Mouse (Mus musculus) skeletal muscle tissue, adult 2 months (tissue): ENCODE results near the gene Kcnj14.

ENCODE experiments used
- DNase-seq: peaks from one replicate; pipeline ENCODE4 v3.0.0-alpha.2; 2012; ENCODE audit warnings: low read depth, low spot score

Kcnj14 gene

DNA sequence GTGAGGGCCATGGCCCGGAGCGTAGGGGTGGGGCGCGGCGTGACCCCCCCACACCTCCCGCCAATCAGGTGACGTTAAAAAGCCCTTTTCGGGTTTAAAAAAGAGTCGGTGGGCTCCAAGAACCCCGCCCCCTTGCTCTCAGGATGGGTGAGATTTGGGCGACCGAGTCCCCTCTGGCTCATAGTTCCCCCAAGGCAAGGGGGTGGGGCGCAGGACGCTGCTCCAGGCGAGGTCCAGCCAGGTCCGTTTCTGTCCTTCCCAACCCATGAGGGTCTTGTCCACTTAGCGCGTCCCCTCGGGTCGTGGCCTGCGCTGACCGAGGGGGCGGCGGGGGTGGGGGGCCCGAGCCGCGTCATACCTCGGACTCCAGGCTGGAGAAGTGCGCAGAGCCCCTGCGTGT, 7.8 kb upstream of the Kcnj14 start:
- no peak for DNase-seq

DNA sequence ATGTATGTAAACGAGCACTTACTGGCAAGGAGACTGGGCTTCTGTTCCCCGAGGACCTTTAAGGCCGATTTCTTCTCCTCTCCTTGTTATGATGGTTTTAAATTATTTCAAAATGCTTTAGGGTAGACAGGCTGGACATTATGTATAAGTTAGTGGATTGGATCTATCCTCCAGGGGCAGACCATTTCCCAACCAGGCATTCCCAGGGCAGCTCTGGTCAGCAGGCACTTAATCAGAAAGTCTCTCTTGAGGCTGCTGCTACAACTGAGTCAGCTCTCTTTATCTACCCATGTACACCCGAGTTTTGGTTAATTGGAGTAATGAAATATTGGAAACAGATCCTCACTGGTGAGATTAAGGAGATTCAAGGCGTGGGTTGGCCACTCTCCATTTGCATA, 6.5 kb upstream of the Kcnj14 start:
- no peak for DNase-seq

DNA sequence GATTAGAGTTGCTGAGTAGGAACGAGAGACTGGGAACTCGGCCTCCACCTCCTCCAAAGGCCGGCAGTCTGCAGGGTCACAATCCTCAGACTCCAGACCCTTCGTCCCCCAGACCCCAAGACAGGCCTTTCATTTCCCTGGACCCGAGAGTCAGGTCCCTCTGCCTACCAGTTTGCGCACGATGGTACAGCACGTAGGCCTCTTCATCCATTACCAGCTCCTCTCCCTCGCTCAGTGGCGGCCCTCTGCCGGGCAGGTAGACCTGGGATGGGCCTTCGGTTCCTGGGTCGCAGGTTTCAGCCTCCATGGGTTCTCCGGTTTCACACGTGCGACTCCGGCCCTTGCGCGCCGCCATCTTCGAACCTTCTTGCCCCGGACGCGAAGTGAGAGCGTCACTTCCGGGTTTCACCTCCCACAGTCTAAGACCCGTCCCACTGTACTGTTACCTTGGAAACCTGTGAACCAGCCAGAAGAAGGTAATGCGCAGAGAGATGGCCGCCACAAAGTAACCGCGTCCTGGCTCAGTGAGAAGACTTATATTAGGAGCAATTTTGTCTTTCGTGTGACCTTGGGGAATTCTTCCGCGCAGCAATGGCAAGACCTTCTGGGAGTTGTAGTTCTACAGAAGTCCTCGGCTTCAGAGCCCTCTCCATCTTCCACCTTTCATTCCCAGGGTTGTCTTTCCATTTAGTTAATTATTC, 6.0 kb upstream of the Kcnj14 start, which contains the start of gene Grwd1:
Gene Grwd1, minus strand, starts transcription at position 518 of the 701 bp plus-strand sequence.
- DNase-seq = peak; percentile 77

DNA sequence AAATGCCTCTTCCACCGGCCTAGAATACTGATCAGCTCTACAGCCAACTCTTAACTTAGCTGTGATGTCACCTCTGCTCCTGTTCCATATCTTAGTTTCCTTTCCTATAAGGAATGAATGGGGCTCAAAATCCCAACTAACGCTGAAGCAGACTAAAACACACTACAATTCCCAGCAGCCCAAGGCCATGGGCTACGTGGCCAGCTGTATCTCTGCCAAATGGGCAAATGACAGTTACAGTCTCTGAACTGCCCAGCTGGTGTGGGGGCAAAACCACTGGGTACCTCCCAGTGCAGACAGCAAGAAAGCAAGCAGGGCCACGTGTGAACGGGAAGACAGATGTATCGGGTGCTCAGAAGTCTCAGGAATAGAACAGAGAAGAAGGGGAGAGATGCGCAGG, 2.0 kb upstream of the Kcnj14 start:
- DNase-seq = no peak

DNA sequence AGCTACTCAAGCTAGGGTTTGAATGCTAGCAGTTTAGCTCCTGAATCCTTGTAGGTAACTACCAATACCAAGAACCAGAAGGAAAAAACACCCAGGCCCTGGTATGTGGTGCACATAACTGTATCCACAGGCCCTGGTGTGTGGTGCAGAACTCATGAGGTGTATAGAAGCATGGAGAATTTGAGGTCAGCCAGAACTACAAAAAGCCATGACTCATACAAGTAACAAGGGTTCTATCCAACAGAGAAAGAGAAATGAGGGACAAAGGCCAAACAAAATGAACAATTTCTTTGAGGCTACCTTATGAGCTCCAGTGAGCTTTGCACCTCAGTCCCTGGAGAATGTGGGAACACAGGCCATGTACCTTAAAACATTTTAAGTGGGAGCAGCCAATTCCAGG, 3.7 kb downstream of the Kcnj14 start:
- no peak for DNase-seq

DNA sequence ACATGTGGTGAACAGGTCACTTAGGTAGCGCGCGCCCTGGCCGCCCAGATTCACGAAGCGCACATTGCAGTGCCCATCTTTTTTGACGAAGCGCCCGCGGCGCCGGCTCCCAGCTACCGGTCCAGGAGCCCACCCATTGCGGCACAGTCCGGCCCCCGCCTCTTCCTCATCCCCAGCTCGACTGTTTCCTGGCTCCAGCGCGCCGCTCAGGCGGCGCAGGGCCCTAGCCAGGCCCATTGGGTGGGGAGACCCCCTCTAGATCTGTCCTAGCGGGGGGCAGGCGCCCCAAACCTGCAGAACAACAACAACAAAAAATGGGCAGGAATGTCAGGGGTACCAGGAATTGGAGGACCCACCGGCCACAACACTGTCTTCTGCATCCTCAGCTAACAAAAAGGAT, 4.7 kb downstream of the Kcnj14 start:
- DNase-seq = no peak

DNA sequence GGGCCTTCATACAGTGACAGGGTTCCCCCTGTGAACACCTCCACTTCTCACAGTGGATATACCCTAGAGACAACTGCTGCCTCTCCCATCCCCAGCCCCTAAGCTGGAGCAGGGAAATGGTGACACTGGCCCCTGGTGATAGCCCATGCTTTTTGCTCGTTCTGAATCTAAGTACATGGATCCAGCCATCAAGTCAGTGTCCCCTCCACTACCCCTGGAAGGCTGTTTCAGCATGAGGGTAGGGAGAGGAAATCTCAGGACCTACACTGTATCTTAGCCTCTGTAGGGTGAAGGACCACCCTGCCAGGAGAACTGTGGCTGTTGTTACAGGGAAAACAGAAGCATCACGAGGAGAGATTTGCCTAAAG, 8.6 kb downstream of the Kcnj14 start:
- no peak for DNase-seq

DNA sequence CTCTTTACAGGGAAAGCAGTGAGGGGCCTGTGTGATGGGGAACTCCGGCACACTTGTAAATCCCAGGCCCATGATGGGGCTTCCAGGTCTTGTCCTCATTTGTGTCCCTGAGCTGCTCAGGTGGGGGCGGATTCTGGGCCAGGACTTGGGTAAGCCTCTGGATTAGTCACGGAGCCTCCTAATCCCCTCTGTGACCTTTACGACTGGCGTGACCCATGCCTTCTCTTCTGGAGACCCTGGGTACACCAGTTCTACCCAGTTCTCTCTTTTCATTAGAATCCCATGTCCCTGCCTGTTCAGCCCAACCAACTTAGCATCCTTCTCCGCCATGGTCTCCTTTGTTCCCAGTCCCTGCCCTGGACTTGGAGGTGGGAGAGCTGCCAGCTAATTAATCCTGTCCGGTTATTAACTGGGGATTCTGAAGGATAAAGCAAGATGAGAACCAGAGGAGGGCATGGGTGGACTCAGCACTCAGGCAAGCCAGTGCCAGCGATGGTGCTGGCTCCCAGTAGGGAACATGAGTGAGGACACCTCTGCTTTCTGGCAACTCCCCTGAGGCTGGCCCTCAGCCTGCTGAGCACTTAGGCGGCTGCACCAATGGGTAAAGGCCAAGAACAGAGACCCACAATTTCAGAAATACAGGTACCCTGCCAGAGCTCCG, 9.1 kb downstream of the Kcnj14 start:
- no peak for DNase-seq

DNA sequence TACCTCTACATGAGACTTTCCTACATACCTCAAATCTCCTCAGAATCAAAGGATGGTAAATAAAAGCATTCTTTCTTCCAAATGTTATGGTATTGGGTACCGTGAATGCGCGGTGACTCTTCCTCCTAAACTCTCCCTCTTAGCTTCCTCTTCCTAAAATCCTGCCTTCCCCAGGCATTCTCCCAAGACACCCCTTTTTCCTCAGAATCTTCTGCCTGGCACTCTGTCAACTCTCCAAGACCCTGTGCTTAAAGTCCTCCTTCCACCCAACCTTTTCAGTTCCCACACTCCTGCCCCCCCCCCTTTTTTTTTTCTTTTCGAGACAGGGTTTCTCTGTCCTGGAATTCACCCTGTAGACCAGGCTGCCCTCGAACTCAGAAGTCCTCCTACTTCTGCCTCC, 9.7 kb downstream of the Kcnj14 start:
- DNase-seq = no peak

DNA sequence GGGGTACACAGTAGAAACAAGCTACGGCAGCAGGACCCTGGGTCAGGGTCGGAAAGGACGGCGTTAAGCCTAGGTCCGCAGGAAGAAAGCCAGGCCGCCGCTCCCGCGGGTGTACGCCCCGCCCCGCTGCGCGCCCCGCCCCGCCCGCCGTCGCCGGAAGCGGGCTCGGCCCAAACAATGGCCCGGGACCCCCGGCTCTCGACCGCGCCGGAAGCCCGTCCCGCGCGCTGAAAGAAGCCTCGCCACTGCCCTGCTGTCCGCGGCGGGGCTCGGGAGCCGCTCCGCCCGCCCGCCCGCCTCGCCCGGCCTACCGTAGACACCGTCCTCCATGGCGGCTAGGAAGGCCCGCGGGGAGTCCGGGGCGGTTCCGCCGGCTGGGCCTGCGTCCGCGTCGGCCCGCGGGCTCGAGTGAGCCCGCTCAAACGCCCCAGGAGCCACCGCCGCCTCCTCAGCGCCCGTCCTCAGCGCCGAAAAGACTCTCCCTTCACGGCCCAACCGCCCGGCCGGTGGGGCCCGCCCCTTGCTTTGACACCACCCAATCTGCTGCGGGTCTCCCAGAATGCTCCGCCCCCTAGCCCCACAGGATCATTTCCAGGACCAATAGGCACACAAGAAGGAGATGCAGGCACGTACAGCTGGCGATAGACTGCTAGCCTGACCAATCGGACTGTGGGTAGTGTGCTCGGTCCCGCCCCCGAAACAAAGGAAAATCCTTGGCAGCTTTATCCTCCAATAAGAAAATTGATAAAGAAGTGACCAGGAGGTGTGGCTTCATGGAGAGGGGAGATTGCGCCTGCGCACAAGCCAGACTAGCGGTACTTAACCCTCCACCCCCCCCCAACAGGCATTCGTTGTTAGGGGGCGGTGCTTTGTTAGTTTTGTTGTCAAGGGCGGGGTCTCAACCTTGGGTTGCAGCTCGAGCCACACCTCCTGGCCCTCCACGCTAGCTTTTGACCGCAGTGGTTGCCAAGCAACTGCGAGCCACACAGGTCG, 10.5 kb downstream of the Kcnj14 start, which contains the start of gene Cyth2:
Gene Cyth2, minus strand, starts transcription at position 795 of the 993 bp plus-strand sequence.
- DNase-seq = peak; percentile 100

DNA sequence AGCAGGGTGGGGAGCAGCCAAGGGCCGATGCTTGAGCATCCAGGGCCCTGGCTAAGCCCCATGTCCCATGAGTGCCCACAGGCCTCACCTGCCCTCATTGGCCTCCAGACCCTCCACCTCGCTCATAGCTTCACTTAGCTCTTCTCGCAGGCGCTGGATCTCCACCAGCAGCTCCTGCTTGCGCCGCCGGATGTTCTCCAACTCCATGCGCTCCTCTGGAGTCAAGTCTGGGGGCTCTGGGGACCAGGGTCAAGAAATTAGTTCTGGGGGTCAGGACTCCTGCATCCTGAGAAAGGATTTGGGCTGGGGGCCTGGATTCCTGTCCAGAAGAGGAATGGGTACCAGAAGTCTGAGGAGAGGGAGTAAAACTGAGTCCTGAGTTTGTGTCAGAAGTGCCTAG, 11.7 kb downstream of the Kcnj14 start:
- DNase-seq = no peak

DNA sequence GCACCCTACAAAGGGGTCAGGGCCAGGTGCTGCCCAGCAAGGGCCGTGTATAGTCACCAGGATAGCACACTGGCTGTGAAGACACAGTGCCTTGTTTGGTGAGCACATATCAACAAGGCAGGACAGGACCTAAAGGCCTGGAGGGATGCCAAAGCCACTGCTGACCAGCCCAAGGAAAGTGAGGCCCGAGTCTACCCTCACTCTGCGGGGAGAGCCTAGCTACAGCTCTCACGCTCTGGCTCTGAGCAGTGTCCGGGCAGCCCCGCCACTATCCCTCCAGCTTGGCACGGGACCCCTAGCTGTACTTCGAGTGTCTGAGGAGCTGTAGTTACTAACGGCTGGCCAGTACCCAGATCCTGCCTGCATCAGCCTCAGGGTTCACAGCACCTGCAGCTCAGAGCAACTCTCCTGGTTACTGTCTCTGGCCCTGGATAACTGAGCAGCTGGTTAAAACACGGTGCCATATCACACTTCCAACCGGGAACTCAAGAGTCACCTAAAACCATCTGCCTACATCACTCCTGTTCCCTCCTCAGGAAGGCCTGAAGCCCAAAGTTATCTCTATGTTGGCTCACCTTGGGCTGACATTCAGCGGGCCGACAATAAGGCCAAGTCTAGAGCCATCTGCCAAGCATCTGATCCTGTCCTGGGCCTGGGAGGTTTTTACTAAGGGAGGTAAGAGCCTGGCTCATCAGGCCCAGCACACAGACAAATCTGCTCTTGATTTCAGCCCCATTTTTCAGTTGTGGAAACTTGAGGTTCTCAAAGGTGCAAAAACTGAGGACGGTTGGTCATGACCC, 15.1 kb downstream of the Kcnj14 start:
- DNase-seq = no peak

DNA sequence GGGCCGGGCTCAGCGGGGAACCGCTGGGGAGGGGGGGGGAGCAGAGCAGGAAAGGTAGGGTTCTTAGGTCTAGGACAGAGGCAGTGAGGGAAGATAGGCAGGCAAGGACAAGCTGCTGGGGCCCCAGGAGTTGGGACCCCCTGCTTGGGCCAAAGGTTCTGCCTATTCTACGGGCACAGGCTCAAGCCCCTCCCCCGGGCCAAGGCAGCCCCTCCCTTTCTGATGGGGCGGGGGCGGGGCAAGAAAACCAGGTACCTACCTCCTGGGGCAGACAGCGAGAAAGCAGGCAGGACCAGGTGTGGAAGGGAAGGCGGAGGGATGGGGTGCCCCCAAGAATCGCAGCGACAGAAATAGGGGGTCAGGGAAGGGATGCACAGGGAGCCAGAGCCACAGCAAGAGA, 16.1 kb downstream of the Kcnj14 start:
- DNase-seq = no peak

DNA sequence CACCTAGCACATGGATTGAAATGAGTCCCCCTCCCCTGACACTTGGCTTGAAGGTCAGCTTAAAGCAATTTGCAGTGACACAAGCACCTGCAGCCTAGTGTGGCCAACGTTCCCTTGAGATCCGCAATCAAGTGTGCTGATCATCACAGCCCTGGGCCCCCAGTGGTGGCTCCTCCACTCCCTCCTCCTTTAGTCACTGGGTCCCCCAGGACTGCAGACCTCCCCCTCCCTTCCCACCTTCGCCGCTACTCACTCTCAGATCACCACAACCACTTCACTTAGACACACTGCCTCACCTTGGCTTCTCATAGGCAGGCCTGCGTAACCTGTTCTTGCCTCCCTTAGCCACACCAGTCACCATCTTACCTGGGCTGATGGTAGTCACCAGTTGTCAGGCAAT, 18.6 kb downstream of the Kcnj14 start:
- no peak for DNase-seq

DNA sequence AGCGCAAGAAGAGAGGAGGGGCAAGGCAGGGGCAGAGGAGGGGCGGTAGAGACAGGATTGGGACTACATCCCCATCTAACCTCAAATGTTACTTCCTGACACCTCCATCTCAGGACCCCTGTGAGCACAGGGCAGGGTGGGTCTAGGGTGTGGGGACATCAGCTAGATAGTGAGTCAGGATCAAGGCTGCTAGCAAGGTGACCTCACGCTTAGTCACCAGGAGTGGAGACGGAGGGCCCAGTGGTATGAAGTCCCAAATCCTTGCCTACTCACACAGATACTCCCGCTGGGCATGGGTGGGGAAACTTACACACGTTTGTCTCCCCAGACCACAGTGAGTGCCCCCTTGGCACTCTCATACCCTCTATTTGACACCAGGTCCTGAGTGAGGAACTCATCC, 22.0 kb downstream of the Kcnj14 start:
- DNase-seq = no peak

DNA sequence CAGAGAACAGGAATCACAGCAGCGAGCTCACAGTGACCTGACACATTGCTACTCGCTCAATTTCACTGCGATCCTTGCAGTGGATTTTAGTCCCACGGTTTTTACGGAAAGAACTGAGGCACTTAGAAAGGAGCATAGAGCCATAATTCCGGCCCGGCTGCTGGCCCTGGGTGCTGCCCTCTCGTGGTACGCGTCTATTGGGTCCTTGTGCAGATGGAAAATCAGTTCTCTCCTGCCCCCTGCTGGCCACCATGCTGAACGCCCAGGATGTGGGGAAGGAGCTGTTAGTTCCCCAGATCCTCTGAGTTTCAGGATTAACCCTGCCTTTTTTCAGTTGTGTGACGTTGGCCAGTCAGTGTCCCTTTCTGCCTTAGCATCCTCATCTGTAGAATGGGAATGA, 23.2 kb downstream of the Kcnj14 start:
- DNase-seq = peak; percentile 86

DNA sequence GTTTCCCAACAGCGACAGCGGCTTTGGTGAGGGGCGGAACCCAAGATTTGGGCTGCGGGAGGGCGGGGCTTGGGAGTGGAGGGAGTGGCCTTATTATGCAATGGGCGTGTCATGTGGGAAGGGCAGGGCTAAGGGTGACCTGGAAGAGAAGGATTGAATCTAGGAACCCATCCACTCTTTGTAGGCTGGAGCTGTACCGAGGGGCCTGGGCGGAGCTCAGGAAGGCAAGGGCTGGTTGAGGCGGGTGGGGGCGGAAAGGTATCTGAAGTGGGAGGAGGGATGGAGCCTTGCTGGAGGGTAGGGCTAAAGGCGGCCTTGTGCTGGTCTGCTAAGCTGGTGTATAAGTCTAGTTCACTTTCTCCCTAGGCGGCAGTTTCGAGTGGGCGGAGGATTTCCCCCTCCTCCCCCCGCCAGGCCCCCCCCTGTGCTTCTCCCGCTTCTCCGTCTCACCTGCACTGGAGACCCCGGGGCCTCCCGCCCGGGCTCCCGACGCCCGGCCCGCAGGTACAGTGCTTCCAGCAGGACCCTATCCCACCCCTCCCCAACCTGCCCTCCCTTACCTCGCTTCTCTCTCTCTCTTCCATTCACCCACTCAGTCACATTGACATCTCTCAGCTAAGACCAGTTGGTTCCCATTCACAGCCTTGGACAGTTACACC, 23.9 kb downstream of the Kcnj14 start:
- no peak for DNase-seq

DNA sequence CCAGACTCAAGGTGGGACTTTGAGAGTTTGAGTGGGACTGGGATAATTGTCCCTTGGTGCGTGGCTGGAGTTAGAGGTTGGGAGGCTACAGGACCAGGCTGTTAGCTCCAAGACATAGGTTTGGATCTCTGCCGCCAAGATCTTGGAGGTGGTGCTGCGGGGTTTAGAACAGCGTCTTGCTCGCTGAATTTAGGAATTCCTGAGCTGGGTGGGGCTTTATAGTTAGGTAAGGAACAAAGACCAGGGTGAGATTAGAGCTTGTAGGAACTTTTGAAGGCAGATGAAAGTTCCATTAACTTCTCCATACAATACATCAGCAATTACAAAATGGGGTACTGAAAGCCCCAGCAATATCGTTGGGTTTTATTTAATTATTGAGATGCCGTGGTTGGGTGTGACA, 24.6 kb downstream of the Kcnj14 start:
- DNase-seq = no peak

DNA sequence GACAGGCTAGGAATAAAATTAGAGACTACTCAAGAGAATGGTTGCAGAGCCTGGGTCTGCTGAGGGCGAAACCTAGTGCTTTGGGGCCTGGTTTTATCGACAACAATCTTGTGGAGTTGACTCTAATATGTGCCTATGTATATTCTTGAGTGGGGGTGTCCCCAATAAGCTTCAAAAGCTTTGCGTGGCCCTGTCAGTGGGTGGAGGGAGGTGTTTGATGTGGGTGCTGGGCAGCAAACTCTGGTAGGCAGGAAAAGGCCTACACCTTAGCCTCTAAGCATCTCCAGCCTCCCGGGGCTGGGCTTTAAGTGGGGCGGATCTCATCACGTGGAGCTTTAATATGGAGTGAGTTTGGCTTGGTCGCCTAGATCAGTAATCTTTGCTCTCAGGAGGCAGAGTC, 25.7 kb downstream of the Kcnj14 start:
- DNase-seq = no peak

DNA sequence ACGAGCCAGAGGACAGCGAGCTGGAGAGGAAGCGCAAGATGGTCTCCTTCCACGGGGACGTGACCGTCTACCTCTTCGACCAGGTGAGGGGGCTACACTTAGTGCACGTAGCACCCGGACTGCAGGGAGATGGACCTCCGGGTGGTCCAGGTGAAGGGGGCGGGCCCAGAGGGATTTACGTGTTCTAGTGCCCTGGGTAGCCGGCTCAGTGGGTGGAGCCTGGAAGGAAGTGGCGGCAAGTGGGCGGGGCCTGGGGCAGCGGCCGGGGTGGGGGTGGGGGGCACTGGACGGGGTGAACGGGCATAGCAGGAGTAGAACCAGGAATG, 26.1 kb downstream of the Kcnj14 start:
- no peak for DNase-seq
